Mouse (Mus musculus): ENCODE results near the gene Csmd2. TPM values are rescaled to one million over a fixed set of nuclear protein-coding genes. Genes with fewer than 3 reads are reported as not detected.

Csmd2 gene
- polyA plus RNA-seq, 1 experiment from 2014 or later: not detected

DNA sequence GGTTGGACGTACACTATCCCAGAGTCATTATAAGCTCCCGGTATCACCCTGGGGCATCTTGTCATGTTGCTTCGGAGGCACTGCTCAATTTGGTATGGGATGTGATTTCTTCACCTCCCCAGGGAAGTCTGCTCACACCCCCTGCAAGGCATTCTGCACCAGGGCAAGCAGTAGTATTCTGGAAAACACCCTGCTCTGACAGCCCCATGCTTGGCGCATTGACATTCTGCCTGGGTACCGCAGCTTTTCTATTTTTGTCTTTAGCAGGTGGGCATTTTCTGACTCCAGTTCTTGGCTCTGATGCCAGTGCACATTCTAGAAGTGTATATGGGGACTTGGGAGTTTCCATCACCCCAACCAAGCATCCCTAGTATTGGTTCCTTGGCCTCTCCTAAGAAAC is 111.9 kb downstream of the Csmd2 start:
- Histone ChIP-seq H3K27me3 (ENCODE audit: insufficient read depth, low read length) (no peaks in the 10 kb centered on the region), H3K9ac (replicated peaks) (no peak overlapping the region), H3K4me1 (ENCODE audit: insufficient read depth) (no peaks in the 10 kb centered on the region), H3K9me3 (ENCODE audit: low read length) (no peaks in the 10 kb centered on the region), H3K36me3 (replicated peaks; ENCODE audit: insufficient read depth, low read length) (no peaks in the 10 kb centered on the region), H3K4me2 (ENCODE audit: low read depth, low read length) (no peak overlapping the region), H3K27ac (ENCODE audit: low read depth) (no peak overlapping the region), H3K4me3 (ENCODE audit: low read depth, low read length) (no peak overlapping the region)
- WGBS (ENCODE audit: insufficient replicate concordance): 87% methylated on average over 5 of the region's 5 CpGs
- DNase-seq (no peak), ATAC-seq (no peak)
- TF ChIP-seq CTCF (IDR thresholded peaks at IDR 0.05; ENCODE audit: low read depth) (no peak), EP300 (IDR thresholded peaks at IDR 0.05; ENCODE audit: low read depth) (no peak)

DNA sequence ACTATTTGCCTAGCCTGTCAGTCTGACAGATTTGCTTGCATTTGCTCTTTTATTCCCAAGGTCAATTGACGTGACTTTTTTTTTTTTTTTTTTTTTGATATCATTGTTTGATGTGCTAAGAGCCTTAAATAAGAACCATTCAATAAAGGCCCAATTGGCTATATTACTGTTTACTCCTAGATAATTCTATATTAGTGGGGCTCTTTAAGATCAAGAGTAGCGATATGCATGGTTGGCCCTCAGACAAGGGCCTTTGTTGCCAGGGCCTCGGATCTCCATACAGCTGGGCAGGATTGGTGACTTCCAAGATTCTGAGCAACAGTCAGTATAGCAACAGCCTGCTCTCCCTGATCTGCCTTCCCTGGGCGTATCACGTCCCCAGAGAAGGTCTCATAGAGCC is 112.9 kb downstream of the Csmd2 start:
- H3K9me3 ChIP-seq (ENCODE audit: low read length): no peaks in the 10 kb centered on the region
- no peak overlapping the region for H3K4me2 ChIP-seq (ENCODE audit: low read depth, low read length)
- TF ChIP-seq CTCF (IDR thresholded peaks at IDR 0.05; ENCODE audit: low read depth) (no peak), EP300 (IDR thresholded peaks at IDR 0.05; ENCODE audit: low read depth) (no peak)
- ATAC-seq (no peak), DNase-seq (no peak)
- WGBS (ENCODE audit: insufficient replicate concordance): 67% methylated on average over 5 of the region's 5 CpGs
- no peaks in the 10 kb centered on the region for H3K4me1 ChIP-seq (ENCODE audit: insufficient read depth)
- H3K4me3 ChIP-seq (ENCODE audit: low read depth, low read length): no peak overlapping the region
- no peak overlapping the region for H3K9ac ChIP-seq (replicated peaks)
- H3K36me3 ChIP-seq (replicated peaks; ENCODE audit: insufficient read depth, low read length): no peaks in the 10 kb centered on the region
- H3K27ac ChIP-seq (ENCODE audit: low read depth): no peak overlapping the region
- H3K27me3 ChIP-seq (ENCODE audit: insufficient read depth, low read length): no peaks in the 10 kb centered on the region

DNA sequence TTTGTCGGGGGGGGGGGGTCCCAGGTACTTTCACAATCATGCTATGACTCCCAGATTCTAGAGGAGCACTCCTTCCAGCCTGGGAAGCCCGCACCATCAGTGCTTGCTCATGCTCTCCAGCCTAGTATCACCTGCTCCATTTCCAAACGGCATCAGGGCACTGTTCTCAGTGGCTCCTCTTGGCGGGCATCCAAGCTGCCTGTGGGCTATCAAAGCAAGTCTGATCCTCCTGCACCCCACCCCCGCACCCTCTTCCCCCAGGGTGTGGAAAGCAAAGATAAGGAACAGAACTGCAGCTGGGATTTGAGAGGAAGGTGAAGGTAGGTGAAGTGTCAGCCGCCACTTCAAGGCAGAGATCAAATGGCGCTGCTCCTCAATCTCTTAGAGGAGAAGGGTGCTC is 128.7 kb downstream of the Csmd2 start:
- no peaks in the 10 kb centered on the region for H3K27me3 ChIP-seq (ENCODE audit: insufficient read depth, low read length)
- TF ChIP-seq CTCF (IDR thresholded peaks at IDR 0.05; ENCODE audit: low read depth): no peak
- TF ChIP-seq EP300 (IDR thresholded peaks at IDR 0.05; ENCODE audit: low read depth): no peak
- 47% methylated on average over 7 of the region's 7 CpGs for WGBS (ENCODE audit: insufficient replicate concordance)
- no peaks in the 10 kb centered on the region for H3K9me3 ChIP-seq (ENCODE audit: low read length)
- H3K4me3 ChIP-seq (ENCODE audit: low read depth, low read length): no peak overlapping the region
- no peak overlapping the region for H3K9ac ChIP-seq (replicated peaks)
- H3K36me3 ChIP-seq (replicated peaks; ENCODE audit: insufficient read depth, low read length): no peaks in the 10 kb centered on the region
- H3K4me1 ChIP-seq (ENCODE audit: insufficient read depth): no peaks in the 10 kb centered on the region
- no peak overlapping the region for H3K4me2 ChIP-seq (ENCODE audit: low read depth, low read length)
- ATAC-seq: no peak
- no peak for DNase-seq
- H3K27ac ChIP-seq (ENCODE audit: low read depth): no peak overlapping the region

DNA sequence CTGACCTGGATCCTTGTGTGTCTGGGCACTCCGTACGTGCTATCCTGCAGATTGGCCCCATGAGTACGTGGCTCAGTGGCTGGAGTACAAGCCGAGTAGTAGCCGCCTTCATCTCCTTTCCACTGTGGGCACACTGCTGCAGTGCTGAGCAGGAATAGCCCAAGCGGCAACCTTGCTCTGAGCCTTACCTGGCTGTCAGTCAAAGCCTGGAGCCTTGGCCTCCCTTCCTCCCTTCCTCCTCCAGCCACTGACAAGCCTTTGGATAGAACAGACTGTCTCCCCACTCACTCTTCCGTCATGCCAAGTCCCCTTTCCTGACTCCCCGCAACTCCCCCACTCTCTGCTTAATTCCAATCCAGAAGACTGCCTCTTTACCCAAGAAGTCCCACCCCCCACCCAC is 135.6 kb downstream of the Csmd2 start:
- DNase-seq (no peak), ATAC-seq (no peak)
- Histone ChIP-seq H3K27me3 (ENCODE audit: insufficient read depth, low read length) (no peaks in the 10 kb centered on the region), H3K4me2 (ENCODE audit: low read depth, low read length) (no peak overlapping the region), H3K4me3 (ENCODE audit: low read depth, low read length) (no peak overlapping the region), H3K9ac (replicated peaks) (no peak overlapping the region), H3K4me1 (ENCODE audit: insufficient read depth) (no peaks in the 10 kb centered on the region), H3K9me3 (ENCODE audit: low read length) (no peaks in the 10 kb centered on the region), H3K36me3 (replicated peaks; ENCODE audit: insufficient read depth, low read length) (no peaks in the 10 kb centered on the region), H3K27ac (ENCODE audit: low read depth) (no peak overlapping the region)
- TF ChIP-seq EP300 (IDR thresholded peaks at IDR 0.05; ENCODE audit: low read depth): no peak
- TF ChIP-seq CTCF (IDR thresholded peaks at IDR 0.05; ENCODE audit: low read depth): no peak
- WGBS (ENCODE audit: insufficient replicate concordance): 73% methylated on average over 8 of the region's 8 CpGs

DNA sequence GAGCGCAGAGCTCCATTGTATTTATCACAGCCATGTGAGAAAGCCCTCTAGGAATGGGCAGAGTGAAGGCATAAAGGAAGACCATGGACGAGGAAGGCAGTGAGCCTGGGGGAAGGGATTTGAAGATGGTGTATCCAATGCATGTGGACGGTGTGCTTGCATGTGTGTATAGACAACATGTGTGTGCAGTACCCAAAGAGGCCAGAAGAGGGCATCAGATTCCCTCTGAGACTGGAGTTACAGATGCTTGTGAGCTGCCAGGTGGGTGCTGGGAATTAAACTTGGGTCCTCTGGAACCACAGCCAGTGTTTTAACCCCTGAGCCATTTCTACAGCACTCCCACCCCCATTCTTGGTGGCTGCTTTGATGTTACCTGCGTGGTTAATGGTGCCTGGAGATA is 137.1 kb downstream of the Csmd2 start:
- H3K4me2 ChIP-seq (ENCODE audit: low read depth, low read length): no peak overlapping the region
- TF ChIP-seq EP300 (IDR thresholded peaks at IDR 0.05; ENCODE audit: low read depth): no peak
- TF ChIP-seq CTCF (IDR thresholded peaks at IDR 0.05; ENCODE audit: low read depth): no peak
- no peaks in the 10 kb centered on the region for H3K27me3 ChIP-seq (ENCODE audit: insufficient read depth, low read length)
- no peak overlapping the region for H3K4me3 ChIP-seq (ENCODE audit: low read depth, low read length)
- H3K9me3 ChIP-seq (ENCODE audit: low read length): no peaks in the 10 kb centered on the region
- WGBS (ENCODE audit: insufficient replicate concordance): 70% methylated on average over 4 of the region's 4 CpGs
- no peak for DNase-seq
- no peaks in the 10 kb centered on the region for H3K4me1 ChIP-seq (ENCODE audit: insufficient read depth)
- H3K9ac ChIP-seq (replicated peaks): no peak overlapping the region
- no peak overlapping the region for H3K27ac ChIP-seq (ENCODE audit: low read depth)
- no peaks in the 10 kb centered on the region for H3K36me3 ChIP-seq (replicated peaks; ENCODE audit: insufficient read depth, low read length)
- ATAC-seq: no peak

DNA sequence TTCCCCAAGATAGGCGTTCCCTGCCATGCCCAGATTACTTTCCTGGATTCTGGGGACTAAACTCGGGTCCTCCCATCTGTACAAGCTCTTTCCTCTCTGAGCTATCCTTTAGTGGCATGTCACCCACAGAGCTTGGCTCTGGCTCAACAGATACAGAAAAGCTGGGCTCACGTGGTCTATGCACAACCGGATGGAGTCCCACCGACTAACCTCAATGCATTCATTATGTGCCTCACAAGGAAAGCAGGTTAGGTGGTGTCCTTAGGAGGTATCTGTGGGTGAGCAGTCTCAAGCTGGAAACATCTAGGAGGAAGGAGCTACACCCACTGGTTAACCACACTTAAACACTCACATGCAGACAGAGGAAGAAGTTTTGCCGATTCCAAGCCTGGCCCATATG is 140.9 kb downstream of the Csmd2 start:
- WGBS (ENCODE audit: insufficient replicate concordance): 72% methylated on average over 6 of the region's 6 CpGs
- Histone ChIP-seq H3K36me3 (replicated peaks; ENCODE audit: insufficient read depth, low read length) (no peaks in the 10 kb centered on the region), H3K27ac (ENCODE audit: low read depth) (no peak overlapping the region), H3K9me3 (ENCODE audit: low read length) (no peaks in the 10 kb centered on the region), H3K4me1 (ENCODE audit: insufficient read depth) (no peaks in the 10 kb centered on the region), H3K9ac (replicated peaks) (no peak overlapping the region), H3K27me3 (ENCODE audit: insufficient read depth, low read length) (no peaks in the 10 kb centered on the region), H3K4me3 (ENCODE audit: low read depth, low read length) (no peak overlapping the region), H3K4me2 (ENCODE audit: low read depth, low read length) (no peak overlapping the region)
- DNase-seq (no peak), ATAC-seq (no peak)
- no peak for TF ChIP-seq CTCF (IDR thresholded peaks at IDR 0.05; ENCODE audit: low read depth)
- TF ChIP-seq EP300 (IDR thresholded peaks at IDR 0.05; ENCODE audit: low read depth): no peak

DNA sequence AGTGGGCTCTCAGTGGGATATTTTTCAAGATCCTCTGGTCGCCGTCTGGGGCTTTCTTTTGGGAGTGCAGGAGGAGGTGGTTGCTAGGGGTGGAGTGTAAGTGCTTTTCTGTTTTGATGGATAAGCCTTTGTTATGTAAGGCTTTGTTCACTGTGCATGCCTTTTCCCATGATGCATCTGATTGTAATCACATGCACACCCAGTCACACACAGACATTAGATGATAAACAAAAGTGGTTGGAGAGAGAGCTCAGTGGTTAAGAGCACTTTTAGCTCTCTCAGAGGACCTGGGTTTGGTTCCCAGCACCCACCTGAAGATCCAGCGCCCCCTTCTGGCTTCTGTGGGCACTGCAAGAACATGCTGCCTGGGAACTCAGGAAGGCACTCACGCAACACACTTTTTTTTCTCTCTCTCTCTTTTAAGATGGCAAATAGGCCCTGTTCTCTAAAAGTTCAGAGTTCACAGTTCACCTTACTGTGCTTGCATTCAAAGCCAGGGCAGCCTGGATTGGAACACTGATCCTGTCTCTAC is 143.0 kb downstream of the Csmd2 start:
- WGBS (ENCODE audit: insufficient replicate concordance): 77% methylated on average over 4 of the region's 4 CpGs
- no peak overlapping the region for H3K27ac ChIP-seq (ENCODE audit: low read depth)
- H3K9me3 ChIP-seq (ENCODE audit: low read length): no peaks in the 10 kb centered on the region

More for the DNA sequence above, 143.0 kb downstream of the Csmd2 start:
- no peak overlapping the region for H3K4me3 ChIP-seq (ENCODE audit: low read depth, low read length)
- no peaks in the 10 kb centered on the region for H3K4me1 ChIP-seq (ENCODE audit: insufficient read depth)
- H3K36me3 ChIP-seq (replicated peaks; ENCODE audit: insufficient read depth, low read length): no peaks in the 10 kb centered on the region
- DNase-seq (no peak), ATAC-seq (no peak)
- no peak overlapping the region for H3K4me2 ChIP-seq (ENCODE audit: low read depth, low read length)
- TF ChIP-seq EP300 (IDR thresholded peaks at IDR 0.05; ENCODE audit: low read depth): no peak
- no peak overlapping the region for H3K9ac ChIP-seq (replicated peaks)
- H3K27me3 ChIP-seq (ENCODE audit: insufficient read depth, low read length): no peaks in the 10 kb centered on the region

Data from liver, postnatal 0 days (tissue).